Mouse (Mus musculus): ENCODE data around the gene Ext2.

DNA sequence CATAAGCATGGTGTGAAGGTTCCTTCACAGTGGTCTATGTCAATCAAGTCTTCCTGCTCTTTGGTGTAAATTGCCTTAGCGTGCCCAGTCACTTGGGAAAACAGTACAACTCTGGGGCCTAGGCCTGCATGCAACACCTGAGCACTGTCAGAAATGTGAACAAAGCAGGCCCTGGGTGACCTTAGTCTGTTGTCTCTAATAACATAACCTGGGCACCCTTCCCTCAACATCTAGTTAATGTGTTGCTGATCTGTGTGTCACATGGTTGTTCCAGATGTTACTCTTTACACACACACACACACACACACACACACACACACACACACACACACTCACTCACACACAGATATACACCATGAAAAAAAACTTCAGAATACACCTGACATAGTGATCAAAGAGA lies 101.4 kb downstream of the Ext2 start:
- TF ChIP-seq GATA1 (IDR thresholded peaks at IDR 0.05; ENCODE audit: borderline replicate concordance, low read length), result no peak
- TF ChIP-seq FLI1 (IDR thresholded peaks at IDR 0.05; ENCODE audit: low read length), result no peak

Measured in megakaryocyte, embryonic 14.5 days (primary cell).